In genomic region chr11:5245431-5245830, GRCm38 (mm10) we compare ENCODE assay signal across 12 mouse cellular contexts. TPM values are rescaled to one million over a fixed set of nuclear protein-coding genes. Genes with fewer than 3 reads are reported as not detected.
A peak's percentile ranks its signal among the peaks of the same experiment; 100 is the strongest.
DNase-seq lines count a peak whose midpoint lies in the region; ATAC-seq and TF ChIP-seq lines count a peak whose summit lies in the region.
"Had no signal": no experiment of that assay in that cellular context is flagged by ENCODE, and none has a peak within 500 bp of the region (broad histone marks: within the 10 kb centered on the region; RNA-seq: fewer than 3 reads in every experiment).

No protein-coding gene starts in this region.

- peak overlapping the region; percentile 87 for H3K27ac ChIP-seq in heart, embryonic 16.5 days (ENCODE audit: low read length)
- H3K27ac ChIP-seq in lung, postnatal 0 days (ENCODE audit: low read length), result peak overlapping the region; percentile 85; the same call in 1 of the 2 replicates
- H3K27ac ChIP-seq in embryonic fibroblast, embryonic 13.5 days (ENCODE audit: insufficient read depth, low read length), result peak overlapping the region; percentile 94
- peak overlapping the region; percentile 91 for H3K27ac ChIP-seq in stomach, postnatal 0 days (replicated peaks)

- no peak for TF ChIP-seq EP300 in lung, postnatal 0 days (IDR thresholded peaks at IDR 0.05)
- TF ChIP-seq EP300 in stomach, postnatal 0 days (optimal IDR thresholded peaks at IDR 0.05), result no peak

- no peak for TF ChIP-seq CTCF in lung, postnatal 0 days (IDR thresholded peaks at IDR 0.05)
- TF ChIP-seq CTCF in embryonic fibroblast, embryonic 13.5 days (IDR thresholded peaks at IDR 0.05; ENCODE audit: borderline replicate concordance, insufficient read depth, low read length), result no peak
- TF ChIP-seq CTCF in stomach, postnatal 0 days (IDR thresholded peaks at IDR 0.05; ENCODE audit: low read depth), result no peak

- H3K36me3 ChIP-seq in heart, embryonic 16.5 days (ENCODE audit: control insufficient read depth, insufficient read depth), result peaks cover 6% of the 10 kb centered on the region
- H3K36me3 ChIP-seq in lung, postnatal 0 days (ENCODE audit: insufficient read depth, low read length), result no peaks in the 10 kb centered on the region
- no peaks in the 10 kb centered on the region; the same call in 1 of the 2 replicates for H3K36me3 ChIP-seq in stomach, postnatal 0 days (ENCODE audit: control insufficient read depth, insufficient read depth, low read length)

- no peak overlapping the region for H3K9ac ChIP-seq in heart, embryonic 16.5 days (ENCODE audit: low read length)
- H3K9ac ChIP-seq in lung, postnatal 0 days (replicated peaks; ENCODE audit: low read depth), result no peak overlapping the region
- no peak overlapping the region for H3K9ac ChIP-seq in stomach, postnatal 0 days (ENCODE audit: low read length)
- H3K9ac ChIP-seq: liver, postnatal 0 days had no signal

- no peaks in the 10 kb centered on the region for H3K27me3 ChIP-seq in heart, embryonic 16.5 days (ENCODE audit: control insufficient read depth, insufficient read depth, low read length)
- H3K27me3 ChIP-seq in lung, postnatal 0 days (replicated peaks; ENCODE audit: insufficient read depth, low read length), result no peaks in the 10 kb centered on the region
- H3K27me3 ChIP-seq in stomach, postnatal 0 days (ENCODE audit: control insufficient read depth, insufficient read depth, low read length), result no peaks in the 10 kb centered on the region

- ATAC-seq in heart, embryonic 16.5 days (replicated peaks; ENCODE audit: extremely low read depth, insufficient read depth, low FRiP score), result no peak
- no peak for ATAC-seq in lung, postnatal 0 days
- ATAC-seq in stomach, postnatal 0 days (ENCODE audit: low FRiP score, low TSS enrichment), result 0 out of 2 replicates have a peak, but pooled peaks have one; percentile 19
- no peak for ATAC-seq in erythroblast, adult 5-6 weeks (replicated peaks; ENCODE audit: low FRiP score, poor library complexity, severe bottlenecking)
- ATAC-seq: liver, postnatal 0 days had no signal

- peaks cover 41% of the 10 kb centered on the region for H3K4me1 ChIP-seq in heart, embryonic 16.5 days (ENCODE audit: control insufficient read depth, insufficient read depth, low read length)
- H3K4me1 ChIP-seq in lung, postnatal 0 days (ENCODE audit: insufficient read depth, low read depth, low read length), result peaks cover 14% of the 10 kb centered on the region; the same call in 1 of the 2 replicates
- H3K4me1 ChIP-seq in embryonic fibroblast, embryonic 13.5 days (ENCODE audit: control insufficient read depth, insufficient read depth, low read length), result peaks cover 13% of the 10 kb centered on the region
- H3K4me1 ChIP-seq in stomach, postnatal 0 days (replicated peaks; ENCODE audit: control insufficient read depth, insufficient read depth), result peaks cover 5% of the 10 kb centered on the region; the same call in 1 of the 2 replicates

- intact Hi-C loops in heart, postnatal 25 days (cut with DNase I), result loop anchor here (2.0 kb wide), 1 partner anchor 15 kb away; the partner anchor contains the start of gene Kremen1

- no peak overlapping the region for H3K4me3 ChIP-seq in heart, embryonic 16.5 days (ENCODE audit: low read length)
- H3K4me3 ChIP-seq in lung, postnatal 0 days (ENCODE audit: low read depth, low read length), result no peak overlapping the region
- H3K4me3 ChIP-seq in embryonic fibroblast, embryonic 13.5 days (ENCODE audit: insufficient read depth, low read length), result no peak overlapping the region
- no peak overlapping the region for H3K4me3 ChIP-seq in stomach, postnatal 0 days (ENCODE audit: low read depth, low read length)

- no peaks in the 10 kb centered on the region for H3K9me3 ChIP-seq in heart, embryonic 16.5 days (replicated peaks; ENCODE audit: control insufficient read depth, low read length)
- no peaks in the 10 kb centered on the region for H3K9me3 ChIP-seq in lung, postnatal 0 days (ENCODE audit: low read length)
- no peaks in the 10 kb centered on the region for H3K9me3 ChIP-seq in stomach, postnatal 0 days (ENCODE audit: control insufficient read depth, low read length)

- H3K4me2 ChIP-seq in heart, embryonic 16.5 days (ENCODE audit: low read depth, low read length), result no peak overlapping the region
- no peak overlapping the region for H3K4me2 ChIP-seq in lung, postnatal 0 days (replicated peaks; ENCODE audit: low read depth, low read length)
- no peak overlapping the region for H3K4me2 ChIP-seq in stomach, postnatal 0 days (replicated peaks; ENCODE audit: low read depth)
- H3K4me2 ChIP-seq: midbrain, embryonic 11.5 days had no signal

- 66% methylated on average over 7 of the region's 7 CpGs for WGBS in heart, embryonic 16.5 days
- WGBS in lung, postnatal 0 days, result 43% methylated on average over 7 of the region's 7 CpGs
- 56% methylated on average over 7 of the region's 7 CpGs for WGBS in stomach, postnatal 0 days

- no peak for TF ChIP-seq POLR2A in embryonic fibroblast, embryonic 13.5 days (IDR thresholded peaks at IDR 0.05; ENCODE audit: low read depth, low read length)

- DNase-seq in heart, postnatal 25 days (ENCODE audit: low spot score), result no peak
- DNase-seq in lung, postnatal 0 days (ENCODE audit: low spot score), result no peak
- no peak for DNase-seq in lung, postnatal 14 days
- no peak for DNase-seq in stomach, postnatal 0 days (ENCODE audit: low spot score)
- no peak for DNase-seq in ovary, postnatal 10 days (ENCODE audit: low spot score)
- DNase-seq: heart, postnatal 4 days; kidney, adult 11 months; liver, postnatal 0 days had no signal

RNA-seq across cellular contexts. Expression of gene Kremen1, which starts 15.9 kb away (rescaled TPM):
- 28.1 and 34.0 TPM in 2 replicates for polyA plus RNA-seq in heart, embryonic 16.5 days (2015; fragmentation: Nextera tagmentation; extraction: Ambion mirVana)
- 10 to 100 TPM; 72.5 to 78.8 TPM for total RNA-seq in heart, postnatal 25 days (2021)
- polyA plus RNA-seq in lung, postnatal 0 days (2015; fragmentation: Nextera tagmentation; extraction: Ambion mirVana), result 13.3 and 14.7 TPM in 2 replicates
- 28.3 and 33.8 TPM in 2 replicates for polyA plus RNA-seq in embryonic fibroblast, embryonic 13.5 days (2011; ENCODE audit: insufficient read length, low read depth, missing spikeins)
- 12.7 and 13.4 TPM in 2 replicates for polyA plus RNA-seq in stomach, postnatal 0 days (2015; fragmentation: Nextera tagmentation; extraction: Ambion mirVana)
- 0.38 TPM in 1 of 2 replicates, not detected in the other for total RNA-seq in erythroblast, adult 5-6 weeks (2015; ENCODE audit: low replicate concordance)
- 0.70 and 1.1 TPM in 2 replicates for total RNA-seq in erythroblast, adult 5-6 weeks (2017; ENCODE audit: low replicate concordance)
